Mouse (Mus musculus): Measurements from ENCODE around the gene Ccdc6.

GRCm38 (mm10) chr10:70169044-70169443, 72.1 kb downstream of the Ccdc6 start:
- TF ChIP-seq HCFC1 (IDR thresholded peaks at IDR 0.05; ENCODE audit: borderline replicate concordance, insufficient read depth, low read length) (no peak), ZNF384 (IDR thresholded peaks at IDR 0.05; ENCODE audit: low read depth, low read length) (no peak), MAFK (IDR thresholded peaks at IDR 0.05; ENCODE audit: insufficient read depth, low read depth, low read length) (no peak)
